Mouse (Mus musculus) heart, adult 11 months (tissue): ENCODE results near the gene Neb.
A peak's percentile ranks its signal among the peaks of the same experiment; 100 is the strongest.

Source experiments
- DNase-seq: peaks from one replicate; pipeline ENCODE4 v3.0.0; 2022

Neb gene

DNA sequence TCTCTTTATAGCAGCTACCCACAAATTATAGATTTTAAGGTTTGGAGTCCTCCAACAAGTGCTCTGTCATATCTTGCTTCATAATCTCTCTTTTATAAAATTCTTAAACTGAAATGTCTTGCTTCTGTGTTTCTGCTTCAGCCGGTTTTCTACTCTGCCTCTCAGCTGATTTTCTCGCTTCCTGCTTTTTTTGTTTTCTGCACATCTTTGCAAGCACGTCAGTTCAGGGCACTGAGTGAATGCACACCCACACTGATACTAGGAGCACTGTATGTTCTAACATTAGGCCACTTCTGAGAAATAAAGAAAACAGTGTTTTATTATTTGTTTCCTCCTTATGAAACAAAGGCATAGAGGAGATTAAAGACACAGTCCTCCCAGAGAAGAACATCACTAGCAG, 73.7 kb downstream of the Neb start:
- DNase-seq: no peak

DNA sequence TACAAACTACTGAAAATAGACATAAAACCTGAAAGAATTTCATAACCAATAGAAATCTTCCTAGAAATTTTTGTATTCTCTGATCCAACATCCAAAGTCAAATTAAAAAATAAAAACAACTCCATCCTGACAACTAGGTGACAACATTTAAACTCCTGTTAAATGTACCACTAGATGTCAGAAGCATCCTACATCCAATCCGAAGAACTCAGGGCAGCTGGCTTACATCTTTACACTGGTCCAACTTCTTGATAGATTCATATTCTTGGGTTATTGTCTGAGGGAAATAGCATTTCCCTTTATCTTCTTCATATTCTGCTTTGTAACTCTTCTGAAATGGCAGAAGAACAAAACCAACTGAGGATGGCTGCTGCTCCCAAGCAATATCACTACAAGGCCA, 74.9 kb downstream of the Neb start:
- DNase-seq: no peak

DNA sequence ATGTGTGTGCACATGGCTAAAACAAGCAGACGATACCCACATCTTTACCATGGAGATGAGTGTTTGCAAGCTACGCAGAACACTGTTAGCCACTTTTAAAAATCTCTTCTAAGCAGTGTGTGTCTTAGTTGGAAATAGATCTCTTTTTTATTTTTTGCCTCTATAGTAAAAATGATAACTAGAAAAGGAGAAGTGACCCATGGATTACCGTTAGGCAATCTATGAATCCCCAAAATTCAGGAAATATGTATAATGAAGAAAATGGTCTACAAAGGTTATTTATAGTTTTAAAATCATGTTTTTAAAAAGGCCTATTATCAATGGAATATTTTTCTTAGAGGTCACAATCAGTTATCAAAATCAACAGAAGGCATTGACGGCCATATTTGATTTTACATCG, 80.3 kb downstream of the Neb start:
- DNase-seq: no peak

DNA sequence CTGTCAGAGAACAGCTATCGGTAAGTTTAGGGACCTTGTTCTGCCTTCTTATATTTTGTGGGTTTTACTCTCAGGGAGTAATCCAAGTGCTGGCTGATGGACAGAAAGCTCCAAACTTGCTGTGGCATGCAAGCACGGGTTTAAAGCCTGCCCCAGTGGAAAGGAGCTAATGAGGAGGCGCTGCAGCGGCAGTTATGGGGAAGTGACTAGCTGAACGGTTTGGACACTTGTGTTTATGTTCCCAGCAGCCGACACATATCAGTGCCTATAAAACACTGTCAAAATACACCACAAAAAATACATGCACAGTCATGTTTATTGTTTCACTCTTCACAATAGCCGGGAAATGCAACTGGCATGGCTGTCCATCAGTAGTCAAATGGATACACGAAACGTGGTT, 81.5 kb downstream of the Neb start:
- no peak for DNase-seq

DNA sequence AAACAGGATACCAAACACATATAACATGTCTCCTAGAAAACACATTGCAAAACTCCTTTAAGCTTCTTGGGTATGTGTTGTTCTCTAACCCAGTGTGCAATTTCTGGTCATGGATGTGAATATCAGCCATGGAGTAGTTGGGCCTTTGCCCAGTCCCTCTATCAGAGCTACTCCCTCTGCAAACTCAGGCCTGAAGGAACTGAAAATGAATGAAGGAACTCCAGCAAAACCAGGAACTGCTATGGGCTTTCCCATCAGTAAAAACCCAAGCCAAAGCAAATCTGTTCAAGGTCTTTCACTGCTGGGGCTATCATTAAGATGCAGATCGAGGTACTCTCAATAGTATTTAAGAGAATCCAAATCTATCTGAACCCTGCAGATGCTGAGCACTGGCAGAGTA, 90.8 kb downstream of the Neb start:
- no peak for DNase-seq

DNA sequence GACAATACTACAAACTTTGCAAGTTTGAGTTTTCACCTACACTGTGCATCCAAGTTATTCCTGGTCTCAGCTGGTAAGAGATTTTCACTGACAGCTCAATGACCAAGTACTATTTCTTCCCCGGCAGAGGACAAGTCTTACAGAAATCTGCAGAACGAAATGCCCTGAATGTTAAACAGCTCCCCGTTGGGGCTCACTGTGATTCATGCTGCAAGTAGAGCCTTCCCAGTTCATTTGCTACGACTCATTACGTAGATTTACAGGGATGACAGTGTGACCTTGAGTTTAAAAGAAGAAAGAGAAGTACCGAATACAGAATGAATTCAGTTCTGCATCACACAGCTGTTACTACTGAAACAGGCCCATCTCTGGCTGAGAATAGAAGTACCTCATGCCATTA, 91.9 kb downstream of the Neb start:
- DNase-seq: no peak

DNA sequence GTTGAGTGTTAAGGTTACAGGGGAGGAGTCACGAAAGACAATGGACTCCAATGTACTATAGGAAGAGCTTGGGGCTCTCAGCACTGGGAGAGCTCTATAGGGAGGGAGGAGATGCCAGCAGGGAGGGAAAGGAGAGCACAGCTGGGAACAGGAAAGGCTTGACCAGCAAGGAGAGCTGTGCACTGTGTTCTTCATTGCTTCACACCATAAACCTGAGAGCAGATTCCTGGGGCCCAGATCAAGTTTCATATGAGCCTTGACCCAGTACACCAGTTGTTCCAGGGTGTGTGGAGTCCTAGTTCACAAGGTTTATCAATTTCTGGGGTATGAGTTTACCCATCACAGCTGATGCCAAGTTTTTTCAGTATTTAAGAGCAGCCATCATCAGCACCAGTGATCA, 106.1 kb downstream of the Neb start:
- DNase-seq: no peak

DNA sequence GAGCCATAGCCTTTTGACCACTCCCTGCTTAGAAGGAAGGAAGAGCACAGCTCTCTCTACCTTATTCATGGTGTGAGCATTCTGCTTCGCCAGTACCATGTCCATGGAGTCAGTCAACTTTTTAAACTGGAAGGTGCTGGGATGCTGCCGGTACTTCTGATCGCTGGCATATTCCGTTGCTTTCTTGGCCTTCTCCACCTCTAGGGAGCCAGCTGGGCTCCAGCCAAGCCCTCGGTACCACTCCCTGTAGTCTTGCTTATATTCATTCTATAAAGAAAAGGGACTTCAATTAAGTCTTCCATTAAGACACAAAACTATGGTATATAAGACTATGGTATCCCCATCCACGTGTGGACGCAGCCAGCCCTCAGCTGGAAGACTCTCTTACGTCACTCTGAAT, 107.4 kb downstream of the Neb start:
- no peak for DNase-seq

DNA sequence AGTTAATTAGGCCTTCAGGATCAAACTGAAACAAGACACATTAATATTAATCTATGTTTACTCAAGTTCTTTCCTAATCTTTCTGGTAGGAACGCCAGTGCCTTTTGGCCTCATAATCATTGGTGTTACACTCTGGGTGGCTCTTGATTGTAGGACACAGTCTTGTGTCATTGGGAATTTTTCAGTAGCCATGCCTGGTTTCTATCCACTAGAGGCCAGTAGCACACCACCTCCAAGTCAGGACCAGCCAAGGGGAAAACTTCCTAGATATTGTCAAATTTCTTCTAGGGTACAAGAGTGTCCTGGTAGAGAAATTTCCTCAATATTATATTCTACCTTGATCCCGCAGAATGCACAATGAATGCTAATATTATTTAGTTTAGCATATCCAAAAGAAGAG, 116.1 kb downstream of the Neb start:
- peak; percentile 63 for DNase-seq

DNA sequence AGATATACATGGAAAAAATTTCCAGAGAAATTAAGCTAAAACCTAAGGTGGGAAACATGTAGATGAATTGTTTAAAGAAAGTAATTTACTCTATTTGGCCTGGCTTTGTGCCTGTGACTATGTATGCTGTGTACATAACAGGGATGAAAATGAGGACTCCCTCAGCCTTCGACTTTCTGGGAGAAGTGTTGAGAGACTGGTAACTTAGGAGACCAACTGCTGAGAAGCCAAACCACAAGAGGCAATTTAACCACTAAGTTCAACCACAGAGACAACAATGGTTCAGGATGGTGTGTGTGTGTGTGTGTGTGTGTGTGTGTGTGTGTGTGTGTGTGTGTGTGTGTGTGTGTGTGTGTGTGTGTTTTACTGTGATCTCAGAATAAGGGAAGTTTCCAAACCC, 126.2 kb downstream of the Neb start:
- DNase-seq: no peak

DNA sequence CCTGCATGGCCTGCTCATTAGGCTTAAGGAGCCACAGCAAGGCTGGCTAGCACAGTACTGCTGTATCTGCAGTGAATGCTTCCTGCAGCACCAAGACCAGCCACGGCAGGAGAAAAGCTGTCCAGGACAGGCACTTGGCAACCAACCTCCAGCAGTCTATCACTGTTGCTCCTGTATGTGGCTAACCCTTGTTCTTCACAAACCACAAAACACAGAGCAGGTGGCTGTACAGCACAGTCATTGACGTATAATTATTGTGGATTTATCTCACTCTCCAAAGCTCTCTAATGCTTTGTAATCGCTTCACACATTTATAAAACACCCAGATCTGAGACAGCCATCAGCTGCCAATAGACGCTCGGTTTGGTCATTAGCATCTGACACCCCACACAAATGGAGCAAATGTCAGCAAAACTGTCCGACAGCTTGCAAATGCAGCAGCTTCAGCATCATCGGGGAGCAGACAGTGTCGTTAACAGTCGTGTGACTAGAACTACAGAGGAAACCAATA, 129.9 kb downstream of the Neb start:
- peak; percentile 43 for DNase-seq

DNA sequence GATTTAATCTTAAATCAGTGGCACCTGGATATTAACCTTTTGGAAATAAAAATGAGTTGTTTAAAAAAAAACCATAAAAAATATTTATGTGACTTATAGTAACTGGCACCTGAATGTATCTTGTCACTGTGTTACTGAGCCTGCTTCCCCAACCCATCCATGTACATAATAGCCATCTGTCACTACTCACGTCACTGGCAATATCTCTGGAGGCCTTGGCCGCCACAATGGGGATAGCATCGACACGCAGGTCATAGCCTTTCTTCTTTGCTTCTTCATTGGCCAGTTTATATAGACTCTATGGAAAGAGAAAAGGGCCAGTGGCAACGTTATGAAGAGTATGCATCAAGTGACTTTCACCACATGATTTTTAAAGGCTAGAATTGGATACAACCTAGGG, 133.2 kb downstream of the Neb start:
- DNase-seq: peak; percentile 70

DNA sequence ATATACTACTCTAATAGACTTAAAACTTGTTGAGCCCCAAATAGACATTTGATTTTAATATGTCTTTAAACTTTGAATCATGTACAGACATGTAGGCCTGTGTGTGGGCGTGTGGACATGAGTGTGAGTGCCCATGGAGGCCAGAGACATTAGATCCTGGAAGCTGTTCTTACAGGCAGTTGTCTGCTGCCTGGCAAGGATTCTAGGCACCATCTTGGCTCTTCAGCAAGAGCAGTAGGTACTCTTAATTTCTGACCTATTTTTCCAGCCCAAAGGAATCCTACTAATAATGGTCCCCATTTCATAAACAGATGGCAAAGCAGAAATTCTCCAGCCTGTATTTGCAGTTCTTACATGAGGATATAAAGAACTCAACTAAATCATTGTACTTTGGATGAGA, 135.6 kb downstream of the Neb start:
- peak; percentile 49 for DNase-seq

DNA sequence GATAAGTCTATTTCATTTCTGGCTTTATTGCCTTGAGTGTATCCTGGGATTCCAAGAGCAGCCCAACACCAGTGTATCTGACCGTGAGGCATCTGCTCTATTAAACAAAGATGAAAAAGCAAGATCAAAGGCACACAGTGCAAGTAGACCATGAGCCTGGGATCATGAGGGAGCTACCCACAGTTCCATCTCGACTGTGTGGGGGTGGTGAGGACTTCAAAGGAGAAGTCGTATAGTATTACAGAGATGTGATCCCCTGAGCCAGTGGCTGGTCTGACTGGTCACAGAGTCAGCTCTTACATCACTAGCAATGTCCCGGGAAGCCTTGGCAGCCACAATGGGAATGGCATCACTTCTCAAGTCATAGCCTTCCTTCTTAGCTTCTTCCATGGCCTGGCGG, 140.4 kb downstream of the Neb start:
- peak; percentile 69 for DNase-seq

DNA sequence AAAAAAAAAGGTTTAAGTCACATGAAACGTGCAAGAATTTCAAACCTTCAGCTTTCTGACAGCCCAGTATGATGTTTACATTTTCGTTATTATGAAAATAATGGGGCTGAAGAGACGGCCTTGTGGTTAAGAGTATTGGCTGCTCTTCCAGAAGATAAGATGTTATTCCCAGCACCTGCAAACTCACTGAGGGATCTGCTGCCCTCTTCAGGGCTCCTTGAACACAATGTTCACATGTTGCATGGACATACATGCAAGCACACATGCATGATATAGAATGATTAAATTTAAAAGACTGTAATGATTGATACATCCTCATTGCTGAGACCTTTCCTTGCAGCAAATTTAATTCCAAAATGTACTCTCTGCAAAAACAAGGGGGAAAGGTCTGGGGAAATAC, 150.7 kb downstream of the Neb start:
- no peak for DNase-seq

DNA sequence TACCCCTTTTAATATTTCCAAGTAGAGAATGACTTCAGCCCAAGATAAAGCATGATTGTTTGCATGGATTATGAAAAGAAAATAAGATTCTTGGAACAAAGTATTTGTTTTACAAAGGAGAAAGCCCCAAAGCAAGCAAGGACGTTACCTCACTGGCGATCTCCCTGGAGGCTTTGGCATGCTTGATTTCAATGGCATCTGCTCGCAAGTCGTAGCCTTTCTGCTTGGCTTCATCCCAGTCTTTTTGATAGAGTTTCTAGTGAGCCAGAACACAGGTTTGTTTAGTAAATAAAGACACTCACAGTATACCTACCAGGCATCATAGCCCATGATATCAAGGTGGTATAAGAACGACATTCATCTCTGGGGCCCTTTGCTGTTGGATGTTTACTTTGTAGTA, 153.9 kb downstream of the Neb start:
- peak; percentile 61 for DNase-seq

DNA sequence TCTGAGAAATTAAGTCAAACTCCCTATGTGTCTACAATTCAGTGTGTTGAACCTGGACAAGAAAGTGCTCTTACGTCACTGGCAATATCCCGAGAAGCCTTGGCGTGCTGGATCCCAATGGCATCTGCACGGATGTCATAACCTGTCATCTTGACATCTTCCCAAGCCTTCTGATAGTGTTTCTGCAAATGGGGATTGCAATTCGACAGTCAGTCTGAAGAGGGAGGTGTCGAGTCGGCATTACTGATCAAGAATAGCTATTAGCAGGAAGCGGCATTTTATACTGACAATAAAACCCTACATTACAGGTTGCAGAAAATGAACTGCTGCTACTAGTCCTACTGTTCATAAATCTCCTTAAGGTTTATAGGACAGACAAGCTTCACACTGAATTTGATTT, 158.2 kb downstream of the Neb start:
- DNase-seq: no peak

DNA sequence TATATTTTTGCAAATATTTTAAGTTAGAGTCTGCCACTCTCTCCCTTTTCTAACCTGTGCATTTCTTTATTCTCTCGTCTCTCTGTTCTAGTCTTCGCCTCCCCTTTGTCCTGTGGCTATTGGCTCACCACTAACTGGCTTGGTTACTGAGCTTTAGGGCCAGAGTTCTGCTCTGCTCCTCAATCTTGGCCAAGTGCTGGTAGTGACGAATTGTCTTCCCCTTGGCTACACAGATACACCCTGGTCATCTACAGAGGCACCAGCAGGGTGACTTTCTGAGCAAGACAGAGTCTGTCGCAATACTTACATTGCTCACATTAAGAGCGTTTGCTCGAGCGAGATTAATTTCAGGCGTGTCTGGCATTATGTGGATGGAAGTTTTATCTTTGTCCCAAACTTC, 162.3 kb downstream of the Neb start:
- DNase-seq: no peak

DNA sequence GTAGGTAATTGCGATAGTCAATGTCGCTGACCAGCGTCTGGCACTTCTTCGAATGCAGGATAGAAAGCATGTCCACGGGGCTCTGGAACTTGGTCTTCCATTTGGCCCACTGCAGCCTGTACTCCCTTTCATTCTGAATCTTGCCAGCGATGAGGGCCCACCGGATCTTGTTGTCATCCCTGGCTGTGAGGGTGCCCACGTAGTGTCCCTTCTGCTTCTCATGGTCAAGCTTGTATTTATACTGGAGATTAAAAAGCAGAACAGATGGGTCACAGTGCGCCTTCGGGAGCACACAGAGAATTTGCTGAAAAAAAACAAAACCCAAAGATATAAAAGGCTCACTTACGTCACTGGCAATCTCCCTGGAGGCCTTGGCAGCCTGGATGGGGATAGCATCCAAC, 165.7 kb downstream of the Neb start:
- DNase-seq: no peak

DNA sequence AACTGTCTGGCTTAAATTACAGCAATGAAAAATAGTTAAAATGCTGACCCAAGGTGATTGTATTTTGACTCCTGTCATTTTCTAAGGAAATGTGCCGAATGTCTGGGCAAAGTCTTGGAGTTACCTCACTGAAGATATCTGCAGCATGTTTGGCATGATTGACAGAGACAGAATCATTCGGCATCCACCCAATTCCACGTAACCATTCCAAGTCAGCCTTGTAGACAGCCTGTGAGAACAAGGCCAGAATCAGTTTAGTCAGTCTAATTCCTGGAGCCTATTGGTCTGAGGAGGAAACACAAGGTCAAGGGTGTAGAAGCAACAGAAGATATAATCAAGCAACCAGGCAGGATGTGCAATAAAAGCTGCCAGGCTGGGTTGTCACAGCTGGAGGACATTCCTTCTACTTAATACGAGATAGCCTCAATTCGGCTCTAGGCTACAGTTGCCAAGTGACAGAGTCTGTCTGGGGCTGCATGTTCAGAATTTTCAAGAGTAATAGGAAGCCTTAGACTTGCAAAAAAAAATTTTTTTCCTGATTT, 166.8 kb downstream of the Neb start:
- peak; percentile 76 for DNase-seq

DNA sequence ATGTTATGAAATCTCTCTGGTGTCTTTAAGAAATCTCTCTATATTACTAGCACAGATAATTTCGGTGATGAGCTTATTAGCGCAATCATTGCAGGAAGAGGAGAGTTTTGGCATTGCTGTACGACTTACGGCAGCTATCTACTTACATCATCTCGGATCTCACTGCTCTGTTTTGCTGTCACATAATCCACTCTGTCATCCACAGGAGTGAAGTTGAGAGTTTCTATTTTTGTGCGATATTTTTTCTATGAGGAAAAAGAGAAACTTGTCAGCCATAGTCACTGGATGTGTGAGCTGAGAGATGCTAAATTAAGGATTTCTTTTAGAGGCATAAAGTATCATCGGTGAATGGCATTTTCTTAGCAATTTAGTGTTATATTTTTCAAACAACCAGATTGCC, 167.6 kb downstream of the Neb start:
- no peak for DNase-seq

DNA sequence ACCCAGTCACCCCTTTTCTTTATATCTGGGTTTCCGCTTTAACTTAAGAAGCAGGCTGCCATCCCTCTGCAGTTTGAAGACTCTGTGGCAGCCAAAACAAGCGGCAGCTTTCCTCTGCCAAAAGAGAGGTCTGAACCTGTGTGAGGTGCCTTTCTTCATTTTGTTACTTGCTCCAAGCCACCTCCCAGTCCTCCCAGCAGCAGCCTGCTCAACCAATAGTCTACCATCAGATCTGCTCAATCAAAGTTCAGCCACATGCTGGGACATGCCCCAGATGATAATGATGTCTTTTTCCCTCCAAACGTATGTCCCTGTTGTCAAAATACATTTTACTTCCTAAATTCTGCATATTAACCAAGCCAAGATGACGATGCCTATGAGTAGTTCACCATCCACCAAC, 173.3 kb downstream of the Neb start:
- no peak for DNase-seq

DNA sequence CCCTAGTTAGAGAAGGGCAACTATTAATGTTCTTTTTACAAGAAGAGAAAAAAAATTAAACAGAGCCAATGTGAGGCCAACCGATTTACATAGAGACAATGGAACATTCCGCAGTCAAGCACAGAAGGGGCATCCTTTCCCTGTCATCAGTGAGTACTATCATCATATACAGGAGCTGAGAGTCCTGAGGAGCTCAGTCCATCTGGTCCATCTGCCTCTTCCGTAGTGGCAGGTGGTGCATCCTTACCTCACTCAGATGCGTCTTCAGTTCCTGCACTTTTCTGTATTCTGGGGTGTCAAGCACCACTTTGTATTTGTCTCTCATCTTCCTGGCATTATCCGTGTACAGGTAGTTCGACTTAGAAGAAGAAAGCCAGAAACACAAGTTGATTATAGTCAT, 184.6 kb downstream of the Neb start:
- DNase-seq: no peak

DNA sequence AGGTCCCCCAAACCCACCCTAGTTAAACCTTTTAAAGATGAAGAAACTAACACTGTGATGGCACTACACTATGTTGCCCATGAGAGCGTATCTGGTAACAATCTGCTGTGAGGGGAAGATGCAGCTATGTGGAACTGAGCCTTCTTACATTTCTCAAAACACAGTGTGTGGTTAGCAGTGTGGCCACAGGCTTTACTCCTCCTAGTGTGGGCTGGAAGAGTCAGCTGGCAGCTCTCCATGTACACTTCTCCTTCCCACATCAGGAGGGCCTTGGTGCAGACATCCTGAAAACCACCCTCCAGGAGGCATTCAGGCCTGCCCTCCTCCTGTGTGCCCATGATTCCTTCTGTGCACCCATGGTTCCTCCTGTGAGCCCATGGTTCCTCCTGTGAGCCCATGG, 198.6 kb downstream of the Neb start:
- peak; percentile 49 for DNase-seq

DNA sequence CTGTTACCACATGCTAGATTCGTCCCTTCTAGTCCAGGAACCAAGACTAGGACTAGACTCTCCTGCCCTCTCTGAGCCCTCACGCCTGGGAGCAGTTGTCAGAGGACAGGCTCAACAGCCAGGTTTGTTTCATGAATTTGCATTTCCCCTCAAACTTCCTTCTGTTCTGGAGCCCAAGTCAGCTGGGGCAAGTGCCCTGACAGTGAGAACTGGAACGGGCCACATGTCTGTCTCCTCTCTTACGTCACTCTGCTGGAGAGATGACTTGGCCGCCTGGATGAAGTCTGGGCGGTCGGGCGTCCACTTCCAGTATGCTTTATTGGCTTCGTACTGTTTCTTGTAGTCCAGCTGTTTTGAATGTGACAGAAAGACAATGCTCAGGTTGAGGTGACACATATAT, 200.5 kb downstream of the Neb start:
- DNase-seq: peak; percentile 86

DNA sequence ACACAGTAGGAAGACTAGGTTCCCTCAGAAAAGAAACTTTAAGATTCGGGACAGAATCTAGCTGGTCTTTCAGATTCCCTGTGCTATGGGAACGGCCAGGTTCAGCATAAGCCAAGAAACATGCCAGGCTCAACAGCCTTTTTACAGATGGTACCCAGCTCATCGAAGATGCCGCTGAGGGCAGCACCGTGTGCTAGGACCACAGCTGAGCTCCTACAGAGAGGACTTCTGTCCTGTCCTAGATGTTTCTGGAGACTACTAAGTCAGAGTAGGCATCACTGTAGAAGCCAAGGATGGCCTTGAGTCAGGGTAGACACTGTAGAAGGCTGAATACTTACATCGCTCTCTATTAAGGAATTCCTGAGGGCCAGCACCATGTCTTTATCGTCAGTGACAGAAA, 201.1 kb downstream of the Neb start:
- no peak for DNase-seq
